In genomic region chr9:21245113-21245487, GRCm38 (mm10) we compare ENCODE assay signal across 8 mouse cellular contexts. TPM values are rescaled to one million over a fixed set of nuclear protein-coding genes. Genes with fewer than 3 reads are reported as not detected.
DNase-seq lines count a peak whose midpoint lies in the region; ATAC-seq and TF ChIP-seq lines count a peak whose summit lies in the region.

No protein-coding gene starts in this region.

- no peak for DNase-seq in heart, adult 9 months (ENCODE audit: low spot score in 2 of 2)
- DNase-seq in midbrain, embryonic 14.5 days, result no peak
- DNase-seq in layer of hippocampus, postnatal 25 days (ENCODE audit: extremely low spot score in 1 of 2, low spot score in 1 of 2), result no peak
- no peak for DNase-seq in cerebellum, adult 11-12 months
- no peak for DNase-seq in kidney, adult 18-20 months

- peak overlapping the region; percentile 39 to 52 for H3K4me3 ChIP-seq in heart, embryonic 14.5 days (ENCODE audit: control insufficient read depth in 1 of 2, insufficient read depth in 1 of 2, low read depth in 1 of 2, low read length in 2 of 2)
- peak overlapping the region; percentile 33; the same call in 1 of the 2 replicates for H3K4me3 ChIP-seq in cortical plate, adult 2 months (ENCODE audit: insufficient read depth, low read length)
- peak overlapping the region; percentile 51 for H3K4me3 ChIP-seq in hindbrain, embryonic 16.5 days (ENCODE audit: low read length)
- H3K4me3 ChIP-seq in midbrain, embryonic 14.5 days (replicated peaks; ENCODE audit: low read depth, low read length), result peak overlapping the region; percentile 40

- H3K9ac ChIP-seq in heart, embryonic 14.5 days (ENCODE audit: low read length), result peak overlapping the region; percentile 58
- H3K9ac ChIP-seq in hindbrain, embryonic 16.5 days (ENCODE audit: low read depth, low read length), result peak overlapping the region; percentile 54
- peak overlapping the region; percentile 46 for H3K9ac ChIP-seq in midbrain, embryonic 14.5 days (replicated peaks; ENCODE audit: low read length)

- 0 out of 2 replicates have a peak, but pooled peaks cover 2% of the 10 kb centered on the region for H3K9me3 ChIP-seq in heart, embryonic 14.5 days (ENCODE audit: control insufficient read depth, low read length)
- no peaks in the 10 kb centered on the region; the same call in 1 of the 2 replicates for H3K9me3 ChIP-seq in hindbrain, embryonic 16.5 days (ENCODE audit: control insufficient read depth, low read length)
- H3K9me3 ChIP-seq in midbrain, embryonic 14.5 days (ENCODE audit: control insufficient read depth, low read length), result no peaks in the 10 kb centered on the region

- ATAC-seq in heart, embryonic 14.5 days (ENCODE audit: insufficient number of reproducible peaks, insufficient read depth, low FRiP score, low read depth), result peak; percentile 5; the same call in 1 of the 2 replicates
- ATAC-seq in hindbrain, embryonic 16.5 days, result no peak; the same call in 1 of the 2 replicates
- ATAC-seq in midbrain, embryonic 14.5 days (ENCODE audit: low FRiP score, low TSS enrichment), result no peak

- WGBS in heart, embryonic 14.5 days, result 2% methylated on average over 16 of the region's 16 CpGs
- WGBS in hindbrain, embryonic 16.5 days, result under 1% methylated on average over 16 of the region's 16 CpGs
- 2% methylated on average over 16 of the region's 16 CpGs for WGBS in midbrain, embryonic 14.5 days

- no peaks in the 10 kb centered on the region for H3K36me3 ChIP-seq in heart, embryonic 14.5 days (ENCODE audit: control insufficient read depth, insufficient read depth, low read length)
- no peaks in the 10 kb centered on the region for H3K36me3 ChIP-seq in hindbrain, embryonic 16.5 days (ENCODE audit: control insufficient read depth, insufficient read depth, low read length)
- H3K36me3 ChIP-seq in midbrain, embryonic 14.5 days (ENCODE audit: control insufficient read depth, insufficient read depth, low read length), result no peaks in the 10 kb centered on the region

- peaks cover 70% of the 10 kb centered on the region for H3K27me3 ChIP-seq in heart, embryonic 14.5 days (ENCODE audit: control insufficient read depth, insufficient read depth, low read length)
- H3K27me3 ChIP-seq in hindbrain, embryonic 16.5 days (replicated peaks; ENCODE audit: control insufficient read depth, insufficient read depth, low read length), result peaks cover 58% of the 10 kb centered on the region
- H3K27me3 ChIP-seq in midbrain, embryonic 14.5 days (ENCODE audit: control insufficient read depth, insufficient read depth, low read length), result peaks cover 71% of the 10 kb centered on the region

- peaks cover 0 to 18% of the 10 kb centered on the region in 2 experiments; a peak in 2 of 4 replicates for H3K4me1 ChIP-seq in heart, embryonic 14.5 days (ENCODE audit: control insufficient read depth in 2 of 2, insufficient read depth in 2 of 2, low read length in 2 of 2)
- no peaks in the 10 kb centered on the region; the same call in 1 of the 2 replicates for H3K4me1 ChIP-seq in cortical plate, adult 2 months (ENCODE audit: control insufficient read depth, insufficient read depth, low read length)
- peaks cover 12% of the 10 kb centered on the region for H3K4me1 ChIP-seq in hindbrain, embryonic 16.5 days (ENCODE audit: control insufficient read depth, insufficient read depth, low read depth, low read length)
- no peaks in the 10 kb centered on the region for H3K4me1 ChIP-seq in midbrain, embryonic 14.5 days (ENCODE audit: control insufficient read depth, insufficient read depth, low read length)

- H3K27ac ChIP-seq in heart, embryonic 14.5 days (replicated peaks in 1 of 2; ENCODE audit: control insufficient read depth in 1 of 2, insufficient read depth in 1 of 2, low read depth in 2 of 2, low read length in 2 of 2), result no peak overlapping the region
- no peak overlapping the region for H3K27ac ChIP-seq in cortical plate, adult 2 months (ENCODE audit: insufficient read depth, low read length)
- H3K27ac ChIP-seq in hindbrain, embryonic 16.5 days (ENCODE audit: low read depth, low read length), result peak overlapping the region; percentile 70
- H3K27ac ChIP-seq in midbrain, embryonic 14.5 days (replicated peaks; ENCODE audit: low read depth, low read length), result no peak overlapping the region; the same call in 1 of the 2 replicates

- H3K4me2 ChIP-seq in heart, embryonic 14.5 days (ENCODE audit: low read length), result peak overlapping the region; percentile 95
- H3K4me2 ChIP-seq in hindbrain, embryonic 16.5 days (ENCODE audit: low read length), result peak overlapping the region; percentile 87
- H3K4me2 ChIP-seq in midbrain, embryonic 14.5 days (ENCODE audit: low read length), result peak overlapping the region; percentile 71

- TF ChIP-seq CTCF in cortical plate, adult 2 months (IDR thresholded peaks at IDR 0.05; ENCODE audit: extremely low read depth, insufficient read depth, low read length), result no peak

- no peak for TF ChIP-seq POLR2A in cortical plate, adult 2 months (IDR thresholded peaks at IDR 0.05; ENCODE audit: extremely low read depth, insufficient read depth, low read length)

RNA-seq across cellular contexts. Expression of gene S1pr5, which starts 3.1 kb away (rescaled TPM):
- polyA plus RNA-seq in heart, embryonic 14.5 days (2014; fragmentation: Nextera tagmentation; extraction: Ambion mirVana), result 0.18 and 0.26 TPM in 2 replicates
- polyA plus RNA-seq in cortical plate, adult 2 months (2012; rRNA removed), result 20.8 and 24.3 TPM in 2 replicates
- polyA plus RNA-seq in hindbrain, embryonic 16.5 days (2015; fragmentation: Nextera tagmentation; extraction: Ambion mirVana), result 5.5 and 5.7 TPM in 2 replicates
- 2.3 and 2.8 TPM in 2 replicates for polyA plus RNA-seq in midbrain, embryonic 14.5 days (2014; fragmentation: Nextera tagmentation; extraction: Ambion mirVana)
- 10 to 100 TPM; 13.1 to 14.5 TPM for total RNA-seq in layer of hippocampus, postnatal 25 days (2021)

RNA-seq across cellular contexts. Expression of gene Keap1, which starts 5.9 kb away (rescaled TPM):
- 31.5 and 32.3 TPM in 2 replicates for polyA plus RNA-seq in heart, embryonic 14.5 days (2014; fragmentation: Nextera tagmentation; extraction: Ambion mirVana)
- polyA plus RNA-seq in cortical plate, adult 2 months (2012; rRNA removed), result 62.3 and 65.9 TPM in 2 replicates
- polyA plus RNA-seq in hindbrain, embryonic 16.5 days (2015; fragmentation: Nextera tagmentation; extraction: Ambion mirVana), result 71.5 and 72.0 TPM in 2 replicates
- 40.3 and 53.7 TPM in 2 replicates for polyA plus RNA-seq in midbrain, embryonic 14.5 days (2014; fragmentation: Nextera tagmentation; extraction: Ambion mirVana)
- total RNA-seq in layer of hippocampus, postnatal 25 days (2021), result 10 to 100 TPM; 56.7 to 60.1 TPM

RNA-seq across cellular contexts. Expression of gene Atg4d, which starts 20.0 kb away (rescaled TPM):
- polyA plus RNA-seq in heart, embryonic 14.5 days (2014; fragmentation: Nextera tagmentation; extraction: Ambion mirVana), result 47.2 and 51.4 TPM in 2 replicates
- polyA plus RNA-seq in cortical plate, adult 2 months (2012; rRNA removed), result 40.3 and 42.7 TPM in 2 replicates
- polyA plus RNA-seq in hindbrain, embryonic 16.5 days (2015; fragmentation: Nextera tagmentation; extraction: Ambion mirVana), result 52.6 and 52.8 TPM in 2 replicates
- polyA plus RNA-seq in midbrain, embryonic 14.5 days (2014; fragmentation: Nextera tagmentation; extraction: Ambion mirVana), result 44.6 and 44.7 TPM in 2 replicates
- 10 to 100 TPM; 39.1 to 40.0 TPM for total RNA-seq in layer of hippocampus, postnatal 25 days (2021)

RNA-seq across cellular contexts. Expression of gene Kri1, which starts 42.7 kb away (rescaled TPM):
- 7.6 and 12.6 TPM in 2 replicates for polyA plus RNA-seq in heart, embryonic 14.5 days (2014; fragmentation: Nextera tagmentation; extraction: Ambion mirVana)
- 42.6 and 47.2 TPM in 2 replicates for polyA plus RNA-seq in cortical plate, adult 2 months (2012; rRNA removed)
- 14.5 and 16.8 TPM in 2 replicates for polyA plus RNA-seq in hindbrain, embryonic 16.5 days (2015; fragmentation: Nextera tagmentation; extraction: Ambion mirVana)
- 12.9 and 16.9 TPM in 2 replicates for polyA plus RNA-seq in midbrain, embryonic 14.5 days (2014; fragmentation: Nextera tagmentation; extraction: Ambion mirVana)
- total RNA-seq in layer of hippocampus, postnatal 25 days (2021), result 10 to 100 TPM; 36.4 to 48.4 TPM

RNA-seq across cellular contexts. Expression of gene Cdkn2d, which starts 46.1 kb away (rescaled TPM):
- 94.7 and 96.9 TPM in 2 replicates for polyA plus RNA-seq in heart, embryonic 14.5 days (2014; fragmentation: Nextera tagmentation; extraction: Ambion mirVana)
- 74.1 and 76.9 TPM in 2 replicates for polyA plus RNA-seq in cortical plate, adult 2 months (2012; rRNA removed)
- polyA plus RNA-seq in hindbrain, embryonic 16.5 days (2015; fragmentation: Nextera tagmentation; extraction: Ambion mirVana), result 121 and 138 TPM in 2 replicates
- polyA plus RNA-seq in midbrain, embryonic 14.5 days (2014; fragmentation: Nextera tagmentation; extraction: Ambion mirVana), result 84.9 and 95.7 TPM in 2 replicates
- 10 to 100 TPM; 53.6 to 61.7 TPM for total RNA-seq in layer of hippocampus, postnatal 25 days (2021)
